Mouse (Mus musculus): ENCODE data around the gene Gm6040.

Gene Gm6040

DNA sequence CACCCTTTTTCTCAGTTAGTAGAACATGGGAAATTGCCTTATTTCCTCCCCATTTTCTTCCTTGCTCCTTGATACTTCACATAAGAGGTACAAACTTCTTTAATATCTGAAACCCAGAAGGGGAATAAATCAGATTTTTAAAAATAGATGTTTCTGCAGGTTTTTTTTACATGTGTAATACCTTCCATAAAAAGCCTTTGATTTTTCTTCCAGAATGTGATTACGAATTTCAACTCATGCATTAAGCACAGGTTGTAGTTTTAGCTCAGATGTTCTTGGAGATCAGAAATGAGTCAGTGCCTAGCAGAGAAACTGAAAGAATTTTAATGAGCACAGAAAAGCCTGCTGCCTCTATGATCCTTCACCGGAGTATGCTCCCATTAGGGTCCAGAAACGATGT lies at the start of gene Gm6040:
Gene Gm6040 (minus strand): TSS at position 101 of the 400 bp plus-strand sequence.
- DNase-seq (ENCODE audit: low spot score) = no peak

DNA sequence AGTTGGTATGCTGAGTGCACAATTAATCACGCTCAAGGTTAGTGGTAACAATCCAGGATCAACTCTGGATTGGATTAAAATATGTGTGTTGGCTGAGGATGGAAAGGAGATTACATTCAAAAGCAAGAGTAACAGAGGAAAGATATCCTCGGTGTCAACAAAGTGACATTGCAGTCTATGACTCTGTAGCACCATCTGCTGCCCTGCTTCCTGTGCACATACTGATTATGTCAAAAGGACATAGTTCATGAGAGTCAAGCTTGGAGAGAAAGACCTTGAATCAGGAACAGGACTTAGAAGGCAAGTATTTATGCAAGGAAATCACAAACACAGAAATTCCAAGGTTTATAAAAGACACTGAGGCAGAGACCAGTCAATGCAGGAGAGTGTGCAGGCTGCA lies 42.7 kb upstream of the Gm6040 start:
- DNase-seq (ENCODE audit: low spot score) = no peak

DNA sequence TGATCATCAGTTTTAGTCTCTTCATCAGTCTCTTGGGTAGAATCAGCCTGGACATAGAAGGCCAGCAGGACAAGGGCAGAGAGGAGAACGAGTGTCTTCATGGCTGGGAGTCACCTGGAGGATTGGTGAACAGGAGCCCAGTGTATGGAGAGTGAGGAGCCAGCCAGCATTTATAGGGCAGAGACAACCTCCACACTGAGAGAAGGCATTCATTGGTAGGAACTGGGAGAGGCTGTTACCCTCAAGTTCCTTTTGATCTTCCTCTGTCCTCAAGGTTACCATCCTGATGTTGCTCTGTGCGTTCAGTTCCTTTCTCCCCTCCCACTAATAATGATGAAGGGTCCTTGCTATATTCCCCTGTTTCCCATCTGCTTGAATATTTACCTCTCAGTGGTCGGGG lies 22.7 kb upstream of the Gm6040 start, which contains the start of gene AY761185:
Gene AY761185 (minus strand): TSS at position 101 of the 400 bp plus-strand sequence.
- DNase-seq (ENCODE audit: low spot score) = no peak

DNA sequence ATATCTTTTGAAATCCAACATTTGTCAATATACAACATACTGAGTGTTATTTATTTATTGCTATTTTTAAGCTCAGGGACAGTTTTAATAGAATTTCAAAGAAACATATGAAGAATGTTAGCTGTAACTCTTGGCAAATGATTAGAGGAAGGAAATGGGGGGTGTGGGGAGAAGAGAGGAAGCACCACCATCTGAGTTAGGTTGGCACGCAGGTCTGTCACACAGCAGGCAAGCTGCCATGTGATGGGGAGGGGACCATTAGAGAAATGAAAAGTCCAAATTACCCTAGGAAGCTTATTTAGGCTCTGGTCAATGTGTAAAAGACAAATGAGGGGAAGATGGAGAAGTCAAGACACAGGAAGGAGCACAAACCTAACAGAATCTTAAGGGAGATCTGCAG lies 9.6 kb downstream of the Gm6040 start:
- DNase-seq (ENCODE audit: low spot score) = no peak

DNA sequence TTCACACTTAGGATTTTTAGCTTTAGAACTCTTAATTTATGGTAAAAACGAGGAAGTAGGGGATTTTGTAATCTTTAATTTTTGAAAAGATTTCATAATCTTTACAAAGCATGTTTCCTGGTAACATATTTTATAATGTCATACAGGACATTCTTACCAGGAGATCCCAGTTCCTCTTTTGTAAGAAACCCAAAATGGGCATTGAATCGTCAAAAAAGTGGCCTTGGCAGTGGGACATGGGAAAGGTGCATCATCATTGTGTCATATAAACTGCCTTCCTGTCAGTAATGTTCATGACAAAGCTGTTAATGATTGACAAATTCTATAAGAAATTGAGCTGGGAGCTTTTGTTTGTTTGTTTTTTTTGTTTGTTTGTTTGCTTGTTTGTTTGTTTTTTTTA lies 13.6 kb downstream of the Gm6040 start:
- DNase-seq (ENCODE audit: low spot score) = no peak

DNA sequence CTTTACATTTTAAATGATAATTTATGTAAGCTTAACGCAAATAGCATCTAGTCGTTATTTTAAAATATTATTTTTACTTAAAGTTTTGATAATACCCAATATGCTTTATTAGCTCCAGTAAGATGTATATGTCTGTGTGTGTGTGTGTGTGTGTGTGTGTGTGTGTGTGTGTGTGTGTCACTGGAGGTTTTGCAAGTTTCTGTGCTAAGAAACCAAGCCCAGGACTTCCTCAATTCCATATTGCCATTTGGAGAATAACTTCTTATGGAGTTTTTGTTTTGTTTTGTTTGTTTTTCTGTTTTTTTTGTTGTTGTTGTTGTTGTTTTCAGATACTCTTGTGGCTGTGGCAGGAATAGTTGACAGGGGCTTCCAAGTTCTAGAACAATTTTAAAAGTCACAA lies 14.8 kb downstream of the Gm6040 start:
- no peak for DNase-seq (ENCODE audit: low spot score)

DNA sequence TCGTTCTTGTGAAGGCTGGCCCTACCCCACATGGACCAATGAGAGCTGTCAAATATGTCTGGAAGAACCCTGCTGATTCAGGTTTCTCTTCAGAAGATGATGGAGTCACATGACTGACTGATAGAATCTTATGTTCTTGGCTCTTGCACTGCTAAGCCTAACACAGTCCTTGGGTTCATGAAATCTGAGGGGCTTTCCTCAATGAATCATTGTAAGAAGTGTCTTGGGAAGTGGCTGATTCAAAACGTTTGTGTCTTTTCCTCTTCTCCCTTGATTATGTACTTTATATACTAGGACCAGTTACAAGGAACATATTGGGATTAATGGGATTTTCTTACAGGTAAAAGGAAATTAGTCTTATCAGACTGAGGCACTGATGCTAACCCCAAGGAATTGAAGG lies 19.3 kb downstream of the Gm6040 start, which contains the start of gene Gm15056:
Gene Gm15056 (minus strand): TSS at position 101 of the 400 bp plus-strand sequence.
- no peak for DNase-seq (ENCODE audit: low spot score)

DNA sequence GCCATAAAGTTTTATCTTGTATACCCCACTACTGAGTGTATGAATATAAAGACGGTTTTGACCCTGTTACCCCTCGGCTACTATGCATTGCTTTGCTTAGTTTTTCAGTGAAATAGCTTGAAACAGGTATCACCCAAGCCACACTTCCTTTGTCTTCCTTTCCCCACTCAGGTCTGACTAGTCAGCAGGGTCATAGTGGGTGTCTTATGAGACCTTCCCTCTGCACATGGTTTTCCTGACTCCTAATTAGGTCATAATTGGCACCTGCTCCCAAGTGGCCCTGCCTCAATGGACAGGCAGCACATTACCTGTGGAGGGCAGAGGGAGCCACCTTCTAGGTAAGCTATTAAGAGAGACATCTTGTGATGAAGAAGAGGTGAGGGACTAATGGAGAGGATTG lies 29.5 kb downstream of the Gm6040 start, which contains the start of gene Defb33:
Gene Defb33 (plus strand): TSS at position 301 of the 400 bp plus-strand sequence.
- DNase-seq (ENCODE audit: low spot score) = no peak

DNA sequence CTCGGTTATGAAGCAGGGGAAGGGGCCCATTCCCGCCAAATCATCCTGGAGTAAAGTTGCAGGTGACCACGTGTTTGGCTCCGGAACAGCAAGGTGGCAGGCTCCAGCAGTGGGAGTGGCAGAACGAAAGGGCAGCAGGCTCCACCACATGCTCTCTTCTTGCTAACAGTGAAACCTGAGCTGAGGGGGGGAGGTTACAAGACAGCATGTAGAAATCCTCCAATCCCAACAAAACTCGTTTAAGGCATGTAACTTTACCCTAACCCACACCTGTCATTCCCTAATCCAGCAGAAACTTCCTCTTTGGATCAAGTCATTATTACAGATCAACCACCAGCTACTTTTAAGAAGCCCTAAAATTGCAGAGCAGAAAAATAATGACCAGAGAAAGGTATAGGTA lies 47.3 kb downstream of the Gm6040 start:
- DNase-seq (ENCODE audit: low spot score) = no peak
